Mouse (Mus musculus): ENCODE data around the gene Rflna. TPM values are rescaled to one million over a fixed set of nuclear protein-coding genes. Genes with fewer than 3 reads are reported as not detected.

Gene Rflna
- polyA plus RNA-seq (2014; fragmentation: Nextera tagmentation; extraction: Ambion mirVana) = 7.4 and 9.3 TPM in 2 replicates

DNA sequence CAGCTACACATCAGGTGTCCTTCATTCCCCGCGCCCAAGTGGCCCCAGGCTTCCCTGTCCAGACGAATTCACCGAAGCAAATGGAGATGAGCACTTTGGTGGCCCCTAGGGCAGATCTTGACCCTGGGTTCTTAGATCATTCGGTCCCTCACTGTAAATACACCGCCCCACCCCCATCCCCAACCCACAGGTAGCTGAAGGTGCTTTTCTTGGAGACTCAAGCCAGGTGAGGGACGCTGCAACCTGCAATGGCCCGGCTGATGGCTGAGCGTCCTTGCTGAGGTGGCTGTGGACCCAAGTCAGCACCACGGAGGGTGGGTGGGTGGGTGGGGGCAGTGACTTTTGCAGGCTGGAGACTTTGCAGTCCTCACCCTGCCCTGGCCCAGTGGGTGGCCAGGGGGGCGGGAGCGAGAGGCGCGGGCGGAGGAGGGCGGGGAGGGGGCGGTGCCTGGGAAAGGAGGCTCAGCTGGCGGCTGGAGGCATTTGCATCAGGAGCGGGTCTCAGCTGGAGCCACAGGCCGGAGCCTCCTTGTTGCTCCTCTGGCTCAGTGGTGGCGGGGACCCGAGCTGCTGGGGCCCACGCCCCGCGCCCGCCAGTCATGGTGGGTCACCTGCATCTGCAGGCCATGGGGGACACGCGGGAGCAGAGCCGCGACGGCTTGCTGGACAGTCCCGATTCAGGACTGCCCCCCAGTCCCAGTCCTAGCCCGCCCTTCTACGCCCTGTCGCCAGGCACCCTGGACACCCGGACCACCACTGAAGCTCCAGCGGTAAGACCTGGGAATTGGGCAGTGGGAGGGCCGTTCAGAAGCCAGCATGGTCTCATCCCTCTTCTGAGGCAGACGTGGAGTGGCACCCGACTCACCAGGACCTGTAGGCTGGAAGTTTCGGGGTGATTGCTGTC, at the start of gene Rflna:
Gene Rflna (plus strand): TSS at position 253 of the 904 bp plus-strand sequence.
- WGBS = 2% methylated on average over 39 of the region's 41 CpGs
- no peaks in the 10 kb centered on the region for H3K9me3 ChIP-seq (ENCODE audit: low read depth, low read length)
- peak within 1 kb of the TSS; percentile 47 for H3K4me3 ChIP-seq (ENCODE audit: low read depth, low read length)
- peak within 1 kb of the TSS; percentile 43 for H3K9ac ChIP-seq
- TF ChIP-seq CTCF (IDR thresholded peaks at IDR 0.05; ENCODE audit: low read depth) = no peak
- peak within 1 kb of the TSS; percentile 80 for H3K4me2 ChIP-seq
- no peaks in the 10 kb centered on the region for H3K36me3 ChIP-seq (ENCODE audit: insufficient read depth)
- peak; percentile 69 for ATAC-seq (ENCODE audit: insufficient read depth)
- 0 out of 2 replicates have a peak, but pooled peaks cover 3% of the 10 kb centered on the region for H3K27me3 ChIP-seq (ENCODE audit: insufficient read depth, low read length)
- no peak within 1 kb of the TSS for H3K27ac ChIP-seq (ENCODE audit: low read depth)
- peaks cover 19% of the 10 kb centered on the region for H3K4me1 ChIP-seq (ENCODE audit: insufficient read depth)
- DNase-seq = peak; percentile 77

DNA sequence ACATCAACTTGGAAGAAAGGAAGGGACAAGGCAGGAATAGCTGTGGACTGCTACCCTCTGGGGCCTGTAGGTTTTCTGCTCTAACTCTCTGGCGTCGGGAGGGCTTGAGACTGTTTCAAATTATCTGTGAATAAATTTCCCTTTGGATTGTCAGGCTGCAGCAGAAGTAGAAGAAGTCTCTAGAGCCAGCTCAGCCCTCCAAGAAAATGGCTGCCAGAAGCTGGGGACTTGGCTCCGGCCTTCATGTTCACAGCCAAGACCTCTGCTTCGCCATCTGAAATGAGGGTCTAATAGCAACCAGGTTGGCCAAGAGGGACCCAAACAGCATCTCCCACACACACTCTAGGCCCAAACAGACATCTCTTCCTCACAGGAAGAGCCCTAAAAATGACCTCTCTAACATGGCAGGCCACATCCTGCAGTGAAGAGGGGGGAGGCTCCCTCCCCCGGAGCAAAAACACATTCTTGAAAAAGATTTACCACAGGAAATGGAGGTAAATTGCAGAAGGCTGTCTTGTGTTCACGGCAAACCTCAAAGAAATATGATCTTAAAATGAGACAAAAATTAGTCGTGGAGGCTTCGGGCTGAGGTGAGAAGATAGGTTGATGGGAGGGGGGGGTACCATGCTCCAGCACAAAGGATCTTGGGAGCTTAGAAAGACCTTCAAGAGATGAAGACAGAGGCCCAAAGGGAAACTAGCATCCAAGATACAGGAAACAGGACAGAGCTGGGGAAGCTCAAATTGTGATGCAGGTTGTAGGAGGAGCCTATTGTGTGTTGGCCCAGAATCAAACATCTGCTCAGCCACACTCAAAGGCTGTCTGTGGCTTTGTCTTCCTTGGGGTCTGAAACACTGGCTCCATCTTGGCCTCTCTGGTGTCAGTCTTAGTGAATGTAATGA, 48.4 kb upstream of the Rflna start:
- DNase-seq (peak; percentile 52), ATAC-seq (ENCODE audit: insufficient read depth) (no peak)
- no peaks in the 10 kb centered on the region for H3K36me3 ChIP-seq (ENCODE audit: insufficient read depth)
- H3K9me3 ChIP-seq (ENCODE audit: low read depth, low read length) = peaks cover 5% of the 10 kb centered on the region; the same call in 1 of the 2 replicates
- no peak overlapping the region for H3K4me3 ChIP-seq (ENCODE audit: low read depth, low read length)
- no peaks in the 10 kb centered on the region for H3K4me1 ChIP-seq (ENCODE audit: insufficient read depth)
- H3K27ac ChIP-seq (ENCODE audit: low read depth) = no peak overlapping the region
- no peak overlapping the region for H3K4me2 ChIP-seq
- H3K9ac ChIP-seq = no peak overlapping the region
- no peaks in the 10 kb centered on the region for H3K27me3 ChIP-seq (ENCODE audit: insufficient read depth, low read length)
- no peak for TF ChIP-seq CTCF (IDR thresholded peaks at IDR 0.05; ENCODE audit: low read depth)
- WGBS = 58% methylated on average over 8 of the region's 8 CpGs

DNA sequence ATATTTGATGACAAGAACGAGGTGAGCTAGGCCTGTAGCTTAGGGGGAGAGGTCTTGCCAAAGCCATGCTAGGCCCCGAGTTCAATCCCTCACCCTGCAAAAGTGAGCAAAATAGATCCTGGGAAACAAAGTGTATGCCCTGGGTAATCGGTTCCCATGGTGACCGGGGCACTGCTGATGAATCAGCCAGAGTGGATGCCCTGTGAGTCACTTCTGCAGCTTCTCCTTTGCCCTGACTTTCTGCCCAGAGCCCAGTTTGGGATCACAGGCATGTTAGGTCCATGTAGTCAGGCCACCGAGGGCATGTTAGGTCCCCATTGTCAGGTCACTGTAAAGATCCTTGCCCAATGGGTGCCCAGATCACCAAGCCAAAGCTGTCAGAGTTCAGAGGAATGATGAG, 45.5 kb upstream of the Rflna start:
- Histone ChIP-seq H3K9ac (no peak overlapping the region), H3K27ac (ENCODE audit: low read depth) (no peak overlapping the region), H3K27me3 (ENCODE audit: insufficient read depth, low read length) (no peaks in the 10 kb centered on the region), H3K9me3 (ENCODE audit: low read depth, low read length) (peaks cover 5% of the 10 kb centered on the region; the same call in 1 of the 2 replicates), H3K4me1 (ENCODE audit: insufficient read depth) (peaks cover 10% of the 10 kb centered on the region), H3K4me2 (no peak overlapping the region), H3K36me3 (ENCODE audit: insufficient read depth) (no peaks in the 10 kb centered on the region), H3K4me3 (ENCODE audit: low read depth, low read length) (no peak overlapping the region)
- WGBS = 77% methylated on average over 5 of the region's 5 CpGs
- ATAC-seq (ENCODE audit: insufficient read depth) (no peak), DNase-seq (no peak)
- no peak for TF ChIP-seq CTCF (IDR thresholded peaks at IDR 0.05; ENCODE audit: low read depth)

DNA sequence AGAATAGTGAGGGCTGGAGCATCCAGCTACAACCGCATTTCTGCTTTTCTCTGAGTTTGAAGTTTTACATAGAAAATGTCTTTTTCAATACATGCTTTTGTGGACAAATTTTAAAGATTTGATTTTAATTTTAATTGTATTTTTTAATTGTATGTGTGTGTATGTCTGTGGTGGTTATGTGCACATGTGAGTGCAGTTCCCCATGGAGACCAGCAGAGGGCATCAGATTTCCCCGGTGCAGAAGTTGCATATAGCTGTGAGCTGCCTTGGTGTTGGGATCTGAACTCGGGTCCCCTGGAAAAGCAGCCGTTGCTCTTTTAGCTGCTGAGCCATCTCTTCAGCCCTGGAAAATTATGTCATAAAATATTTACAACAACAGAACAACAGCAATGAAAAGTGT, 43.9 kb upstream of the Rflna start:
- H3K27me3 ChIP-seq (ENCODE audit: insufficient read depth, low read length) = no peaks in the 10 kb centered on the region
- H3K9me3 ChIP-seq (ENCODE audit: low read depth, low read length) = peaks cover 5% of the 10 kb centered on the region; the same call in 1 of the 2 replicates
- 94% methylated on average over 4 of the region's 4 CpGs for WGBS
- H3K4me2 ChIP-seq = no peak overlapping the region
- no peak overlapping the region for H3K4me3 ChIP-seq (ENCODE audit: low read depth, low read length)
- no peaks in the 10 kb centered on the region for H3K36me3 ChIP-seq (ENCODE audit: insufficient read depth)
- H3K9ac ChIP-seq = no peak overlapping the region
- ATAC-seq (ENCODE audit: insufficient read depth) = no peak
- no peak overlapping the region for H3K27ac ChIP-seq (ENCODE audit: low read depth)
- DNase-seq = no peak
- peaks cover 15% of the 10 kb centered on the region for H3K4me1 ChIP-seq (ENCODE audit: insufficient read depth)
- no peak for TF ChIP-seq CTCF (IDR thresholded peaks at IDR 0.05; ENCODE audit: low read depth)

DNA sequence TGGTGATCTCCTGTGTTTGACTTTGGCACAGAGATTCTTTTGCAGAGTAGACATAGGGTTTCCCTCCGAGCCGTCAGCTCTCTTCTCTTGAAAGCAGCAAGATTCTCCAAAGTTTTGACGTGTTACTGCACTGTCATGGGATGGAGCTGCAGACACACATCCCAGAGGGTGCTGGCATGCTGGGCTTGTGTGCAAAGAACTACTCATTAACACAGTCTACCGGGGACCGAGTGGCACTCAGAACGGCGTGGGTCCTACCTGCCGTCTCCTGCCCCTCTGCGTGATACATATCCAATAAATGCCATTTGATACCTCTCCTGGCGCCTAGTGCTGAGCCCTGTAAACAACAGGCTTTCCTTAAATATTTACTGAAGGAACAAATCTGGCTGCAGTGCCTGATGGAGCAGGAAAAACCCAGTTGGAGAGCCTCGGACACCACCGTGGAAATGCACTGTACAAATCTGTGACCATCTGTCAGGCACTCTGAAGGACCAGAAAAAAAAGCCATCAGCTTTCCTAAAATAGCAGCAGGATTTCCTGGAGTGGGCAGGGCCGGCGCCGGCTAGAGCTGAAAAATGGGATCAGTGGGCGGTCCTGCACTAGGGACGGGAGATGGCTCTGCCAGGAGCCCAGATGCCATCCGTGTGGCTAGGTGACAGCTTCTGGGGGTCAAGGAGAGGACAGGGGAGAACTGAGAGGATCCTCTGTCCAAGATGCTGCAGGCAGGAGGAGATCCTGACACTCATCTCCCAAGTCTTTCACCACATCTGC, 42.7 kb upstream of the Rflna start:
- ATAC-seq (ENCODE audit: insufficient read depth) (peak; percentile 63), DNase-seq (peak; percentile 88)
- no peak overlapping the region for H3K4me3 ChIP-seq (ENCODE audit: low read depth, low read length)
- H3K27ac ChIP-seq (ENCODE audit: low read depth) = peak overlapping the region; percentile 77
- peaks cover 15% of the 10 kb centered on the region for H3K4me1 ChIP-seq (ENCODE audit: insufficient read depth)
- H3K27me3 ChIP-seq (ENCODE audit: insufficient read depth, low read length) = no peaks in the 10 kb centered on the region
- no peaks in the 10 kb centered on the region for H3K36me3 ChIP-seq (ENCODE audit: insufficient read depth)
- H3K4me2 ChIP-seq = peak overlapping the region; percentile 47
- peaks cover 5% of the 10 kb centered on the region; the same call in 1 of the 2 replicates for H3K9me3 ChIP-seq (ENCODE audit: low read depth, low read length)
- peak overlapping the region; percentile 2; the same call in 1 of the 2 replicates for H3K9ac ChIP-seq
- TF ChIP-seq CTCF (IDR thresholded peaks at IDR 0.05; ENCODE audit: low read depth) = no peak
- 6% methylated on average over 18 of the region's 18 CpGs for WGBS

DNA sequence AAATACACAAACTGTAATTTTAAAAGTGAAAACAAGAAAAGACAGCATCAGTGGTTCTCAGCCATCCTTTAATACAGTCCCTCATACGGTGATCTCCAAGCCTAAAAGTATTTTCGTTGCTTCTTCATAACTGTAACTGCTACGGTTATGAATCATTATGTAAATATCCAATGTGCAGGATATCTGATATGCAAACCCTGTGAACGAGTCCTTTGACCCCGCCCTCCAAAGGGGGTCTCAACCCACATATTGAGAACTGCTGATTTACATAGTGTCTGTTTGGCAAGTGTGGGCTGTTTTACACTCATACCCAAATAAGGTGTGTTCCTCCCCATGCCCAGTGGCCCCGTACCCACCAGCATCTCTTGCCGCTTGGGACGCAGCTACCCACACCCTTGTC, 41.6 kb upstream of the Rflna start:
- no peaks in the 10 kb centered on the region for H3K36me3 ChIP-seq (ENCODE audit: insufficient read depth)
- no peak for ATAC-seq (ENCODE audit: insufficient read depth)
- WGBS = 61% methylated on average over 8 of the region's 8 CpGs

More for the DNA sequence above, 41.6 kb upstream of the Rflna start:
- H3K4me3 ChIP-seq (ENCODE audit: low read depth, low read length) = no peak overlapping the region
- DNase-seq = no peak
- no peak overlapping the region for H3K4me2 ChIP-seq
- no peak for TF ChIP-seq CTCF (IDR thresholded peaks at IDR 0.05; ENCODE audit: low read depth)
- no peak overlapping the region for H3K9ac ChIP-seq
- H3K27ac ChIP-seq (ENCODE audit: low read depth) = no peak overlapping the region
- H3K9me3 ChIP-seq (ENCODE audit: low read depth, low read length) = peaks cover 5% of the 10 kb centered on the region; the same call in 1 of the 2 replicates
- no peaks in the 10 kb centered on the region for H3K27me3 ChIP-seq (ENCODE audit: insufficient read depth, low read length)
- H3K4me1 ChIP-seq (ENCODE audit: insufficient read depth) = peaks cover 15% of the 10 kb centered on the region

All from lung, embryonic 14.5 days (tissue).